ENCODE assay signal across 24 mouse cellular contexts in the genomic region with DNA sequence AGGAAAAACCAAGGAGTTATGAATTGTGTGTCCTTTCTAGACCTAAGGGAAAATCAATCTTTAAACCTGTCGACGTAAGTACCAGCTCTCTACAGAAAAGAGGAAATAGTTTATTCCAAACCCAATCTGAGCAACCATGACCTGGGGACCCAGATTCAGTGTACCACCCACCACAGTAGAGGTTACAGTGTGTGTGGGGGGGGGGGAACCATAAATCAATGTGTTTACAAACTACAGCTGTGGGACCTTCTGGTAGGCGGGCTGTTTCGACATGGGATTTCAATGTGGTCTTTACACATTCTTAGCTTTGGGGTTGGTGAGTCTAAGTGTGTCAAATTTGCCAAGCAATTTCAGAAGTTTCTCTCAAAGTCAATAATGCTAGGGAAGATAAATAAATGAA. TPM values are rescaled to one million over a fixed set of nuclear protein-coding genes. Genes with fewer than 3 reads are reported as not detected.
DNase-seq lines count a peak whose midpoint lies in the region; ATAC-seq and TF ChIP-seq lines count a peak whose summit lies in the region.
"Had no signal": no experiment of that assay in that cellular context is flagged by ENCODE, and none has a peak within 500 bp of the region (broad histone marks: within the 10 kb centered on the region; RNA-seq: fewer than 3 reads in every experiment).

No protein-coding gene starts in this region.

- WGBS in kidney, embryonic 15.5 days, result 67% methylated on average over 4 of the region's 4 CpGs
- WGBS in kidney, embryonic 16.5 days, result 63% methylated on average over 4 of the region's 4 CpGs
- WGBS in kidney, postnatal 0 days, result 62% methylated on average over 4 of the region's 4 CpGs
- WGBS in liver, adult 2 months, result 43% methylated on average over 4 of the region's 4 CpGs
- WGBS in liver, embryonic 11.5 days, result 79% methylated on average over 4 of the region's 4 CpGs

- H3K9me3 ChIP-seq in kidney, embryonic 15.5 days (replicated peaks), result no peaks in the 10 kb centered on the region
- no peaks in the 10 kb centered on the region for H3K9me3 ChIP-seq in kidney, embryonic 16.5 days (ENCODE audit: low read length)
- no peaks in the 10 kb centered on the region for H3K9me3 ChIP-seq in kidney, postnatal 0 days (replicated peaks; ENCODE audit: low read length)
- no peaks in the 10 kb centered on the region for H3K9me3 ChIP-seq in liver, embryonic 11.5 days (ENCODE audit: control insufficient read depth, low read length)
- H3K9me3 ChIP-seq: G1E had no signal

- H3K4me1 ChIP-seq in kidney, embryonic 15.5 days, result peaks cover 11% of the 10 kb centered on the region; the same call in 1 of the 2 replicates
- H3K4me1 ChIP-seq in kidney, embryonic 16.5 days (ENCODE audit: insufficient read depth, low read length), result 0 out of 2 replicates have a peak, but pooled peaks cover 5% of the 10 kb centered on the region
- no peaks in the 10 kb centered on the region for H3K4me1 ChIP-seq in kidney, postnatal 0 days (replicated peaks; ENCODE audit: insufficient read depth, low read length)
- H3K4me1 ChIP-seq in liver, adult 2 months (ENCODE audit: control insufficient read depth, insufficient read depth, low read length), result peaks cover 30% of the 10 kb centered on the region
- no peaks in the 10 kb centered on the region for H3K4me1 ChIP-seq in liver, embryonic 11.5 days (replicated peaks; ENCODE audit: control insufficient read depth, insufficient read depth, low read length)

- H3K27ac ChIP-seq in kidney, embryonic 15.5 days, result no peak overlapping the region
- H3K27ac ChIP-seq in kidney, embryonic 16.5 days (ENCODE audit: low read length), result no peak overlapping the region
- no peak overlapping the region for H3K27ac ChIP-seq in kidney, postnatal 0 days
- H3K27ac ChIP-seq in liver, adult 2 months (replicated peaks; ENCODE audit: insufficient read depth, low read depth, low read length), result peak overlapping the region; percentile 60; the same call in 1 of the 2 replicates
- no peak overlapping the region for H3K27ac ChIP-seq in liver, embryonic 11.5 days (ENCODE audit: low read depth, low read length)

- H3K27me3 ChIP-seq in kidney, embryonic 15.5 days, result no peaks in the 10 kb centered on the region
- H3K27me3 ChIP-seq in kidney, embryonic 16.5 days (ENCODE audit: insufficient read depth, low read length), result no peaks in the 10 kb centered on the region
- H3K27me3 ChIP-seq in kidney, postnatal 0 days (ENCODE audit: insufficient read depth, low read length), result no peaks in the 10 kb centered on the region
- H3K27me3 ChIP-seq in liver, adult 2 months (ENCODE audit: control insufficient read depth, insufficient read depth, low read length), result no peaks in the 10 kb centered on the region
- H3K27me3 ChIP-seq in liver, embryonic 11.5 days (replicated peaks; ENCODE audit: control insufficient read depth, insufficient read depth, low read length), result no peaks in the 10 kb centered on the region
- H3K27me3 ChIP-seq: CH12.LX had no signal

- no peak for DNase-seq in kidney, adult 11 months
- no peak for DNase-seq in kidney, postnatal 25 days
- DNase-seq in kidney, postnatal 0 days (ENCODE audit: low spot score), result peak; percentile 44
- no peak for DNase-seq in kidney, adult 8-10 months
- no peak for DNase-seq in liver, adult 2 months (ENCODE audit: extremely low read depth, low read depth, low spot score)
- no peak for DNase-seq in liver, embryonic 11.5 days (ENCODE audit: low spot score)
- DNase-seq: adrenal gland, adult 2 months; adrenal gland, adult 8-10 months; adrenal gland, postnatal 10 days; adrenal gland, postnatal 14 days; adrenal gland, postnatal 25 days; adrenal gland, postnatal 36 days; B cell, adult 2 months; cerebellum, adult 11 months; cerebellum, adult 11-12 months had no signal

- H3K79me2 ChIP-seq in liver, adult 2 months (ENCODE audit: control insufficient read depth, insufficient read depth, low read length), result peaks cover 10% of the 10 kb centered on the region; the same call in 1 of the 2 replicates

- no peak overlapping the region for H3K4me3 ChIP-seq in kidney, embryonic 15.5 days (replicated peaks)
- H3K4me3 ChIP-seq in kidney, embryonic 16.5 days (ENCODE audit: low read length), result no peak overlapping the region
- no peak overlapping the region for H3K4me3 ChIP-seq in kidney, postnatal 0 days (replicated peaks; ENCODE audit: low read depth, low read length)
- no peak overlapping the region for H3K4me3 ChIP-seq in liver, adult 2 months (ENCODE audit: insufficient read depth, low read depth, low read length)
- H3K4me3 ChIP-seq in liver, embryonic 11.5 days (ENCODE audit: low read depth, low read length), result no peak overlapping the region

- TF ChIP-seq POLR2A in liver, adult 2 months (IDR thresholded peaks at IDR 0.05; ENCODE audit: extremely low read depth, insufficient read depth, low read length), result no peak

- H3K36me3 ChIP-seq in kidney, embryonic 15.5 days, result no peaks in the 10 kb centered on the region
- no peaks in the 10 kb centered on the region for H3K36me3 ChIP-seq in kidney, embryonic 16.5 days (ENCODE audit: insufficient read depth, low read length)
- H3K36me3 ChIP-seq in kidney, postnatal 0 days (ENCODE audit: insufficient read depth, low read length), result no peaks in the 10 kb centered on the region
- H3K36me3 ChIP-seq in liver, adult 2 months (ENCODE audit: control insufficient read depth, insufficient read depth, low read length), result no peaks in the 10 kb centered on the region
- no peaks in the 10 kb centered on the region for H3K36me3 ChIP-seq in liver, embryonic 11.5 days (ENCODE audit: control insufficient read depth, insufficient read depth, low read length)
- H3K36me3 ChIP-seq: G1E had no signal

- H3K9ac ChIP-seq in kidney, embryonic 15.5 days, result no peak overlapping the region
- no peak overlapping the region for H3K9ac ChIP-seq in kidney, embryonic 16.5 days (replicated peaks; ENCODE audit: low read length)
- no peak overlapping the region for H3K9ac ChIP-seq in kidney, postnatal 0 days (ENCODE audit: low read depth, low read length)
- H3K9ac ChIP-seq in liver, adult 2 months (ENCODE audit: low read depth, low read length), result no peak overlapping the region
- H3K9ac ChIP-seq in liver, embryonic 11.5 days (ENCODE audit: low read depth, low read length), result no peak overlapping the region

- ATAC-seq in kidney, embryonic 15.5 days (replicated peaks; ENCODE audit: low FRiP score), result peak; percentile 68
- peak; percentile 74; the same call in 1 of the 2 replicates for ATAC-seq in kidney, embryonic 16.5 days (ENCODE audit: low FRiP score, low TSS enrichment)
- ATAC-seq in kidney, postnatal 0 days (replicated peaks; ENCODE audit: low FRiP score, low read depth), result no peak
- ATAC-seq in liver, embryonic 11.5 days (replicated peaks; ENCODE audit: low FRiP score), result no peak
- ATAC-seq: activated CD4-positive, CD25-positive, alpha-beta regulatory T cell, adult 4 months; CD4-positive, CD25-positive, alpha-beta regulatory T cell, adult 4 months; Patski had no signal

- no peak overlapping the region for H3K4me2 ChIP-seq in kidney, embryonic 15.5 days
- no peak overlapping the region for H3K4me2 ChIP-seq in kidney, embryonic 16.5 days (replicated peaks; ENCODE audit: low read depth, low read length)
- H3K4me2 ChIP-seq in kidney, postnatal 0 days (ENCODE audit: low read length), result no peak overlapping the region
- H3K4me2 ChIP-seq in liver, embryonic 11.5 days, result no peak overlapping the region

- no peak for TF ChIP-seq CTCF in kidney, postnatal 0 days (IDR thresholded peaks at IDR 0.05; ENCODE audit: low read depth)
- no peak for TF ChIP-seq CTCF in liver, adult 2 months (IDR thresholded peaks at IDR 0.05; ENCODE audit: low read depth, low read length)

RNA-seq across cellular contexts. Expression of gene Steap4, which starts 2.2 kb away (rescaled TPM):
- 3.3 and 5.2 TPM in 2 replicates for polyA plus RNA-seq in kidney, embryonic 15.5 days (2015; fragmentation: Nextera tagmentation; extraction: Ambion mirVana)
- 4.0 and 4.8 TPM in 2 replicates for polyA plus RNA-seq in kidney, embryonic 16.5 days (2015; fragmentation: Nextera tagmentation; extraction: Ambion mirVana)
- polyA plus RNA-seq in kidney, postnatal 0 days (2015; fragmentation: Nextera tagmentation; extraction: Ambion mirVana), result 6.9 and 7.4 TPM in 2 replicates
- 76.6 and 90.1 TPM in 2 replicates for total RNA-seq in liver, adult 2 months (2014; rRNA removed)
- polyA plus RNA-seq in liver, adult 2 months (2012; rRNA removed), result 38.3 and 40.9 TPM in 2 replicates
- 0.29 and 0.86 TPM in 2 replicates for polyA plus RNA-seq in liver, embryonic 11.5 days (2014; fragmentation: Nextera tagmentation; extraction: Ambion mirVana)
- total RNA-seq: G1E, MEL had no signal
- polyA plus RNA-seq: activated CD4-positive, CD25-positive, alpha-beta regulatory T cell, adult 4 months; C2C12; CD4-positive, CD25-positive, alpha-beta regulatory T cell, adult 4 months; G1E had no signal

Comparison
In these comparisons a context has a peak if more than half of its experiments do, and no peak if none do; other contexts are left out.
1. ATAC-seq: peak in kidney, embryonic 15.5 days (single experiment) and kidney, embryonic 16.5 days (single experiment); none in kidney, postnatal 0 days (single experiment) and liver, embryonic 11.5 days (single experiment).